Mouse (Mus musculus): Measurements from ENCODE around the gene Olfr603. TPM values are rescaled to one million over a fixed set of nuclear protein-coding genes. Genes with fewer than 3 reads are reported as not detected.
"Not testable (repeated sequence)": the region's sequence is repeated elsewhere in the genome, so short reads cannot be mapped to it uniquely, and the experiment has no call there.

Gene Olfr603
- polyA plus RNA-seq (2012; rRNA removed) = not detected in 2 replicates

GRCm38 (mm10) chr7:103386077-103386476 lies at the start of gene Olfr603:
TSS of gene Olfr603 (minus strand) at chr7:103386177.
- DNase-seq (ENCODE audit: low read depth) = no peak
- TF ChIP-seq POLR2A (IDR thresholded peaks at IDR 0.05; ENCODE audit: borderline replicate concordance, extremely low read depth, insufficient read depth, insufficient read length, poor library complexity, severe bottlenecking) (no peak), CTCF (IDR thresholded peaks at IDR 0.05; ENCODE audit: borderline replicate concordance, extremely low read depth, insufficient read depth, insufficient read length) (no peak)

GRCm38 (mm10) chr7:103414772-103415171 lies 28.8 kb upstream of the Olfr603 start, which contains the start of gene Usp17lc:
TSS of gene Usp17lc (plus strand) at chr7:103415072.
- DNase-seq (ENCODE audit: low read depth) = not testable (repeated sequence)

GRCm38 (mm10) chr7:103406521-103407055 lies 20.6 kb upstream of the Olfr603 start:
- DNase-seq (ENCODE audit: low read depth) = not testable (repeated sequence)

- no peak for DNase-seq (ENCODE audit: low read depth)
- no peak for TF ChIP-seq CTCF (IDR thresholded peaks at IDR 0.05; ENCODE audit: borderline replicate concordance, extremely low read depth, insufficient read depth, insufficient read length)
- no peak for TF ChIP-seq POLR2A (IDR thresholded peaks at IDR 0.05; ENCODE audit: borderline replicate concordance, extremely low read depth, insufficient read depth, insufficient read length, poor library complexity, severe bottlenecking)
Measured at GRCm38 (mm10) chr7:103398981-103399380, 13.0 kb upstream of the Olfr603 start.

- TF ChIP-seq POLR2A (IDR thresholded peaks at IDR 0.05; ENCODE audit: borderline replicate concordance, extremely low read depth, insufficient read depth, insufficient read length, poor library complexity, severe bottlenecking) (no peak), CTCF (IDR thresholded peaks at IDR 0.05; ENCODE audit: borderline replicate concordance, extremely low read depth, insufficient read depth, insufficient read length) (no peak)
Measured at GRCm38 (mm10) chr7:103397758-103398157, 11.8 kb upstream of the Olfr603 start.

GRCm38 (mm10) chr7:103362555-103362954 lies 23.4 kb downstream of the Olfr603 start, which contains the start of gene Olfr601:
TSS of gene Olfr601 (minus strand) at chr7:103362655.
- TF ChIP-seq CTCF (IDR thresholded peaks at IDR 0.05; ENCODE audit: borderline replicate concordance, extremely low read depth, insufficient read depth, insufficient read length) (no peak), POLR2A (IDR thresholded peaks at IDR 0.05; ENCODE audit: borderline replicate concordance, extremely low read depth, insufficient read depth, insufficient read length, poor library complexity, severe bottlenecking) (no peak)
- no peak for DNase-seq (ENCODE audit: low read depth)

More at GRCm38 (mm10) chr7:103397758-103398157, 11.8 kb upstream of the Olfr603 start:
- no peak for DNase-seq (ENCODE audit: low read depth)

- DNase-seq (ENCODE audit: low read depth) = no peak
- TF ChIP-seq POLR2A (IDR thresholded peaks at IDR 0.05; ENCODE audit: borderline replicate concordance, extremely low read depth, insufficient read depth, insufficient read length, poor library complexity, severe bottlenecking) (no peak), CTCF (IDR thresholded peaks at IDR 0.05; ENCODE audit: borderline replicate concordance, extremely low read depth, insufficient read depth, insufficient read length) (no peak)
Measured at GRCm38 (mm10) chr7:103349569-103349968, 36.4 kb downstream of the Olfr603 start, which contains the start of gene Olfr600. TSS of gene Olfr600 (minus strand) at chr7:103349669.

GRCm38 (mm10) chr7:103335617-103336016 lies 50.4 kb downstream of the Olfr603 start, which contains the start of gene Olfr599:
TSS of gene Olfr599 (plus strand) at chr7:103335917.
- no peak for TF ChIP-seq CTCF (IDR thresholded peaks at IDR 0.05; ENCODE audit: borderline replicate concordance, extremely low read depth, insufficient read depth, insufficient read length)
- TF ChIP-seq POLR2A (IDR thresholded peaks at IDR 0.05; ENCODE audit: borderline replicate concordance, extremely low read depth, insufficient read depth, insufficient read length, poor library complexity, severe bottlenecking) = no peak
- no peak for DNase-seq (ENCODE audit: low read depth)

Other genes with a start within 250 kb of the Olfr603 start
- not detected in 2 replicates for gene Olfr588-ps1, start 245.3 kb downstream of the Olfr603 start, polyA plus RNA-seq (2012; rRNA removed)
- not detected in 2 replicates for gene Olfr589, start 229.8 kb downstream of the Olfr603 start, polyA plus RNA-seq (2012; rRNA removed)
- not detected in 2 replicates for gene Olfr591, start 207.8 kb downstream of the Olfr603 start, polyA plus RNA-seq (2012; rRNA removed)
- gene Olfr592, start 201.4 kb downstream of the Olfr603 start, polyA plus RNA-seq (2012; rRNA removed) = not detected in 2 replicates
- gene Olfr593, start 174.3 kb downstream of the Olfr603 start, polyA plus RNA-seq (2012; rRNA removed) = not detected in 2 replicates
- not detected in 2 replicates for gene Olfr594, start 169.2 kb downstream of the Olfr603 start, polyA plus RNA-seq (2012; rRNA removed)
- not detected in 2 replicates for gene Usp17ld, start 133.7 kb downstream of the Olfr603 start, polyA plus RNA-seq (2012; rRNA removed)
- not detected in 2 replicates for gene Olfr596, start 80.5 kb downstream of the Olfr603 start, polyA plus RNA-seq (2012; rRNA removed)
- not detected in 2 replicates for gene Olfr597, start 69.9 kb downstream of the Olfr603 start, polyA plus RNA-seq (2012; rRNA removed)
- gene Olfr598, start 62.6 kb downstream of the Olfr603 start, polyA plus RNA-seq (2012; rRNA removed) = not detected in 2 replicates
- gene Olfr599, start 50.3 kb downstream of the Olfr603 start, polyA plus RNA-seq (2012; rRNA removed) = not detected in 2 replicates
- not detected in 2 replicates for gene Olfr600, start 36.5 kb downstream of the Olfr603 start, polyA plus RNA-seq (2012; rRNA removed)
- gene Olfr601, start 23.5 kb downstream of the Olfr603 start, polyA plus RNA-seq (2012; rRNA removed) = not detected in 2 replicates
- gene Usp17lc, start 28.9 kb upstream of the Olfr603 start, polyA plus RNA-seq (2012; rRNA removed) = not detected in 2 replicates
- gene Olfr605, start 59.3 kb upstream of the Olfr603 start, polyA plus RNA-seq (2012; rRNA removed) = not detected in 2 replicates
- not detected in 2 replicates for gene Olfr606, start 62.9 kb upstream of the Olfr603 start, polyA plus RNA-seq (2012; rRNA removed)
- gene Olfr607, start 78.0 kb upstream of the Olfr603 start, polyA plus RNA-seq (2012; rRNA removed) = not detected in 2 replicates
- gene Olfr608, start 83.7 kb upstream of the Olfr603 start, polyA plus RNA-seq (2012; rRNA removed) = not detected in 2 replicates
- gene Olfr609, start 111.9 kb upstream of the Olfr603 start, polyA plus RNA-seq (2012; rRNA removed) = not detected in 2 replicates
- gene Olfr610, start 125.9 kb upstream of the Olfr603 start, polyA plus RNA-seq (2012; rRNA removed) = not detected in 2 replicates
- not detected in 2 replicates for gene Olfr611, start 134.7 kb upstream of the Olfr603 start, polyA plus RNA-seq (2012; rRNA removed)
- gene Olfr612, start 156.5 kb upstream of the Olfr603 start, polyA plus RNA-seq (2012; rRNA removed) = not detected in 2 replicates
- gene Olfr613, start 161.9 kb upstream of the Olfr603 start, polyA plus RNA-seq (2012; rRNA removed) = not detected in 2 replicates
- gene Olfr615, start 169.9 kb upstream of the Olfr603 start, polyA plus RNA-seq (2012; rRNA removed) = not detected in 2 replicates
- not detected in 2 replicates for gene Olfr616, start 183.0 kb upstream of the Olfr603 start, polyA plus RNA-seq (2012; rRNA removed)
- gene Olfr617, start 186.9 kb upstream of the Olfr603 start, polyA plus RNA-seq (2012; rRNA removed) = not detected in 2 replicates
- gene Olfr618, start 203.9 kb upstream of the Olfr603 start, polyA plus RNA-seq (2012; rRNA removed) = 0.05 TPM in 1 of 2 replicates, not detected in the other
- gene Olfr619, start 214.4 kb upstream of the Olfr603 start, polyA plus RNA-seq (2012; rRNA removed) = not detected in 2 replicates
- gene Olfr620, start 226.4 kb upstream of the Olfr603 start, polyA plus RNA-seq (2012; rRNA removed) = not detected in 2 replicates

Data from brain, embryonic 14.5 days (tissue).